Mouse (Mus musculus) erythroblast, embryonic 14.5 days (primary cell): ENCODE data around the gene Cnn3.

ENCODE experiments used
- GATA1 ChIP-seq: IDR thresholded peaks from 2 replicates; pipeline ENCODE4 v1.6.1; 2012; ENCODE audit warnings: low read length, inconsistent platforms, mixed read lengths
- TAL1 ChIP-seq: IDR thresholded peaks from 3 replicates; pipeline ENCODE4 v1.6.1; 2012; ENCODE audit warnings: low read length, inconsistent platforms, mixed read lengths

DNA sequence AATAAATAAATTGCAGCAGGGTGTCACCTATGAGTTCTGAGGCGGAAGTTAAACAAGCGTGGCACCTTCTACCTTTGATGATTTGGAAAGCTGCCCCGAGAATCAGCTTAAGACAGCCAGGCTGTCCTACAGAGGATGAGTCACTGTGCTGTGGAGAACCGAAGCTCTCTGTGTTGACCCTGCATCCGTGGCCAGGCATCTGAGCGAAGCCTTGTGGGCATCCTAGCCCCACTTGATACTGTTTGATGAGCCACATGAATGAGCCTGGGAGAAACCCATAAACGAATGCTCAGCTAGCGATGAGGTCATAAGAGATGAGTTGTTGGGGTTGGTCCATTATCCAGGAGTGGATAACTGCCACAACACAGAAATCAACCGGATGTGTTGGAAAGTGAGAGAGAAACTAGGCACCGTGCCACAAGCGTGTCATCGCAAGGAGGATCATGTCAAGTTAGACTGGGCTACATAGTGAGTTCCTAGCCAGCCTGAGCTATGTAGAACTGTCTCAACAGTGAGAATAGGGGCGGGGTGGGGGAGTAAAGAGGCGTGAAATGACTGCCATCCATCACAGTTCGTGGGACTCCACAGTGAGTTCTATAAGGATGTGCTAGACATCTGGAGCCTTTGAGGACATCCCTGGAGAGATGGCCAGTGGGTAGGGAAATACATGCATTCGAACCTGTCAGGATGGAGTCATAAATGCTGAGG is 30.6 kb upstream of the Cnn3 start:
- no peak for TF ChIP-seq GATA1
- no peak for TF ChIP-seq TAL1
